Mouse (Mus musculus): ENCODE data around the gene Pigh. TPM values are rescaled to one million over a fixed set of nuclear protein-coding genes. Genes with fewer than 3 reads are reported as not detected.

Pigh gene
- polyA plus RNA-seq, 1 experiment from 2014 or later = 37.4 TPM

GRCm38 (mm10) chr12:79060134-79060533 lies 29.3 kb downstream of the Pigh start:
- H3K9ac ChIP-seq (replicated peaks; ENCODE audit: low read depth, low read length) = no peak overlapping the region
- ATAC-seq (ENCODE audit: insufficient number of reproducible peaks, insufficient read depth, low FRiP score, low read depth) = 0 out of 2 replicates have a peak, but pooled peaks have one; percentile 18

DNA sequence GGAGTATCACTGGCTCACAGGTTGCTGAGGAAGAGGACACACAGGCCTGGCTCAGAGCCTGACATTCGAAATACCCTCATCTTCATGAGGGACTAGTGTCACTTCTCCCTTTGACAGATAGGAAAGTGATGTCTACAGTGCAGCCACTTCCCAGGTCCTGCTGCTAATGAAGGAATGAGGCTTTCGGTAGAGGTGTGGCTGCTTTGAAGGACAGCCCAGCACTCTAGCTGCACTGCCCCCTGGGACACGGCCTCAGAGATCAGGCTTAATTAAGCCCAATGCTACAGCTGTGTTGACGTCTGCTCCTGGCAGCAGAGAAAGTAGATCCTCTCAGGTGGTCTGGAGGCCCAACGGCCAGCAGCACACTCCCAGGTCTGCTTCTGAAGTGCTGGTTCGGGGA lies 29.9 kb downstream of the Pigh start:
- Histone ChIP-seq H3K4me3 (ENCODE audit: low read depth, low read length) (no peak overlapping the region), H3K4me1 (ENCODE audit: control insufficient read depth, insufficient read depth, low read length) (0 out of 2 replicates have a peak, but pooled peaks cover 4% of the 10 kb centered on the region), H3K27ac (ENCODE audit: low read length) (no peak overlapping the region), H3K9ac (replicated peaks; ENCODE audit: low read depth, low read length) (no peak overlapping the region), H3K4me2 (replicated peaks; ENCODE audit: low read depth, low read length) (no peak overlapping the region), H3K9me3 (ENCODE audit: control insufficient read depth, low read depth, low read length) (no peaks in the 10 kb centered on the region), H3K27me3 (ENCODE audit: control insufficient read depth, insufficient read depth, low read length) (no peaks in the 10 kb centered on the region), H3K36me3 (ENCODE audit: control insufficient read depth, insufficient read depth, low read length) (peaks cover 6% of the 10 kb centered on the region)
- WGBS = 79% methylated on average over 6 of the region's 6 CpGs
- no peak for ATAC-seq (ENCODE audit: insufficient number of reproducible peaks, insufficient read depth, low FRiP score, low read depth)

More at GRCm38 (mm10) chr12:79060134-79060533, 29.3 kb downstream of the Pigh start:
- Histone ChIP-seq H3K9me3 (ENCODE audit: control insufficient read depth, low read depth, low read length) (no peaks in the 10 kb centered on the region), H3K4me3 (ENCODE audit: low read depth, low read length) (no peak overlapping the region), H3K27ac (ENCODE audit: low read length) (no peak overlapping the region), H3K27me3 (ENCODE audit: control insufficient read depth, insufficient read depth, low read length) (no peaks in the 10 kb centered on the region), H3K36me3 (ENCODE audit: control insufficient read depth, insufficient read depth, low read length) (no peaks in the 10 kb centered on the region; the same call in 1 of the 2 replicates), H3K4me2 (replicated peaks; ENCODE audit: low read depth, low read length) (no peak overlapping the region), H3K4me1 (ENCODE audit: control insufficient read depth, insufficient read depth, low read length) (0 out of 2 replicates have a peak, but pooled peaks cover 4% of the 10 kb centered on the region)
- 87% methylated on average over 9 of the region's 9 CpGs for WGBS

DNA sequence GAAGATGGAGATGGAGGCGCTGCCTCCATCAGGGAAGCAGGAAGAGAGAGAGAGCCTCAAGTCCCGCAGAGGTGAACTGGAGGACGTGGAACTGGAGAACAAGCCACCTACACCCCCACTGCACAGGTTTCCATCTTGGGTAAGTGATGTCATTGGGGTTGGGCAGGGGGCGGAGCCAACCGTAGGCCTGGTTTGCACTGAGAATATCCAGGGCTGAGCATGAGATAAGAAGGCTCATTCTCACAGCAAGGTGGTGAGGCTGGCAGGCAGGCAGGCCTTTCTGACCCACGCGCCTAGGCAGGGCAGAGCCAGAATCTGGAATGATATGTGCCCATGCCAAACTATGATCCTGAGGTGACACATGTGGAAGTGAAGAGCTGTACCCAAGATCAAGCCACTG lies 34.2 kb downstream of the Pigh start:
- Histone ChIP-seq H3K9ac (replicated peaks; ENCODE audit: low read depth, low read length) (no peak overlapping the region), H3K4me2 (replicated peaks; ENCODE audit: low read depth, low read length) (no peak overlapping the region), H3K27ac (ENCODE audit: low read length) (no peak overlapping the region), H3K27me3 (ENCODE audit: control insufficient read depth, insufficient read depth, low read length) (no peaks in the 10 kb centered on the region), H3K4me3 (ENCODE audit: low read depth, low read length) (no peak overlapping the region), H3K4me1 (ENCODE audit: control insufficient read depth, insufficient read depth, low read length) (no peaks in the 10 kb centered on the region), H3K9me3 (ENCODE audit: control insufficient read depth, low read depth, low read length) (no peaks in the 10 kb centered on the region), H3K36me3 (ENCODE audit: control insufficient read depth, insufficient read depth, low read length) (peaks cover 12% of the 10 kb centered on the region)
- 81% methylated on average over 7 of the region's 7 CpGs for WGBS
- ATAC-seq (ENCODE audit: insufficient number of reproducible peaks, insufficient read depth, low FRiP score, low read depth) = peak; percentile 65; the same call in 1 of the 2 replicates

DNA sequence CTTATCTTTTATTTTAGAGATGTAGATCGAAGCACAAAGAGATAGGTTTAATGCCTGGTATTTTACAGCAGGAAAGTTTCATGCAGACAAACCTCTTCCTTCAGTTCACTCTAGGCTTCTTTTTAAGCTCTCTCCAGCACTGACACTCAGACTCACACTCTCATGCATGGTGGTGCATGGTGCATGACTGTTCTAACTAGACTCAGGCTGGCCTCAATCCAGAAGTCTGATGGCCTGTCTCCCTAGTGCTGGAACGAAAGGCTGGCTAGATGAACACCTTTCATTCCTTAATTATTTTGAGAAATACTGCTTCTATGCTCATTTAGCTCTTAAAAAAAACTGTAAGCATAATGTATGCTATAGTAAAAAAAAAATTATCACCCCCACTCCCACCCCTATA lies 37.4 kb downstream of the Pigh start:
- no peak for ATAC-seq (ENCODE audit: insufficient number of reproducible peaks, insufficient read depth, low FRiP score, low read depth)

GRCm38 (mm10) chr12:79050545-79051212 lies 38.8 kb downstream of the Pigh start:
- 75% methylated on average over 3 of the region's 3 CpGs for WGBS
- H3K4me2 ChIP-seq (replicated peaks; ENCODE audit: low read depth, low read length) = no peak overlapping the region
- no peaks in the 10 kb centered on the region for H3K9me3 ChIP-seq (ENCODE audit: control insufficient read depth, low read depth, low read length)
- no peak overlapping the region for H3K9ac ChIP-seq (replicated peaks; ENCODE audit: low read depth, low read length)
- H3K4me1 ChIP-seq (ENCODE audit: control insufficient read depth, insufficient read depth, low read length) = no peaks in the 10 kb centered on the region
- no peak for ATAC-seq (ENCODE audit: insufficient number of reproducible peaks, insufficient read depth, low FRiP score, low read depth)
- peaks cover 12% of the 10 kb centered on the region for H3K36me3 ChIP-seq (ENCODE audit: control insufficient read depth, insufficient read depth, low read length)
- H3K27me3 ChIP-seq (ENCODE audit: control insufficient read depth, insufficient read depth, low read length) = no peaks in the 10 kb centered on the region
- H3K4me3 ChIP-seq (ENCODE audit: low read depth, low read length) = no peak overlapping the region
- no peak overlapping the region for H3K27ac ChIP-seq (ENCODE audit: low read length)

More for the DNA sequence above, 37.4 kb downstream of the Pigh start:
- H3K27me3 ChIP-seq (ENCODE audit: control insufficient read depth, insufficient read depth, low read length) = no peaks in the 10 kb centered on the region
- H3K27ac ChIP-seq (ENCODE audit: low read length) = no peak overlapping the region
- no peaks in the 10 kb centered on the region for H3K4me1 ChIP-seq (ENCODE audit: control insufficient read depth, insufficient read depth, low read length)
- no peak overlapping the region for H3K4me2 ChIP-seq (replicated peaks; ENCODE audit: low read depth, low read length)
- H3K9ac ChIP-seq (replicated peaks; ENCODE audit: low read depth, low read length) = no peak overlapping the region
- H3K9me3 ChIP-seq (ENCODE audit: control insufficient read depth, low read depth, low read length) = no peaks in the 10 kb centered on the region
- H3K4me3 ChIP-seq (ENCODE audit: low read depth, low read length) = no peak overlapping the region
- 82% methylated on average over 2 of the region's 2 CpGs for WGBS
- H3K36me3 ChIP-seq (ENCODE audit: control insufficient read depth, insufficient read depth, low read length) = peaks cover 12% of the 10 kb centered on the region

DNA sequence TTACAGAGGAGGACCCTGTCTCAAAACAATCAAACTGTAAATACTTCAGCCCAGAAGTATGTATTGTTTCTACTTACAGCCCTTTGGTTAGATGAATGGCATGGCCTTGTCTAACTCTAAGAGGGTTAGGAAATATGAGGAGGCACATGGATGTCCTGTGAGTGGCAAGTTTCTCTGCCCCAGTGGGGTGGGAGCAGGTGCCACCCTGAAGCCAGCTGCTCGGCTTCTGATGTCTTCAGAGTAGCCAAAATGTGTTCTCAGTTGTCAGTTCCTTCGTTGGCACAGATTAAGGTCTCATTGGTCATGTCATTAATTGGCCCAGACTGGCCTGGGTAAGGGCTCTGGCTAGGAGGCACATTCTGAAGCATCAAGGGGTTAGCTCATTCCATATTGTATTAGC lies 39.6 kb downstream of the Pigh start:
- no peak for ATAC-seq (ENCODE audit: insufficient number of reproducible peaks, insufficient read depth, low FRiP score, low read depth)
- Histone ChIP-seq H3K4me1 (ENCODE audit: control insufficient read depth, insufficient read depth, low read length) (no peaks in the 10 kb centered on the region), H3K4me3 (ENCODE audit: low read depth, low read length) (no peak overlapping the region), H3K27me3 (ENCODE audit: control insufficient read depth, insufficient read depth, low read length) (no peaks in the 10 kb centered on the region), H3K4me2 (replicated peaks; ENCODE audit: low read depth, low read length) (no peak overlapping the region), H3K9me3 (ENCODE audit: control insufficient read depth, low read depth, low read length) (no peaks in the 10 kb centered on the region), H3K27ac (ENCODE audit: low read length) (no peak overlapping the region), H3K9ac (replicated peaks; ENCODE audit: low read depth, low read length) (no peak overlapping the region), H3K36me3 (ENCODE audit: control insufficient read depth, insufficient read depth, low read length) (peaks cover 9% of the 10 kb centered on the region)
- 67% methylated on average over 2 of the region's 2 CpGs for WGBS

GRCm38 (mm10) chr12:79048898-79049297 lies 40.6 kb downstream of the Pigh start:
- Histone ChIP-seq H3K9me3 (ENCODE audit: control insufficient read depth, low read depth, low read length) (no peaks in the 10 kb centered on the region), H3K4me2 (replicated peaks; ENCODE audit: low read depth, low read length) (no peak overlapping the region), H3K4me1 (ENCODE audit: control insufficient read depth, insufficient read depth, low read length) (no peaks in the 10 kb centered on the region), H3K27me3 (ENCODE audit: control insufficient read depth, insufficient read depth, low read length) (no peaks in the 10 kb centered on the region), H3K27ac (ENCODE audit: low read length) (no peak overlapping the region), H3K9ac (replicated peaks; ENCODE audit: low read depth, low read length) (no peak overlapping the region), H3K4me3 (ENCODE audit: low read depth, low read length) (no peak overlapping the region), H3K36me3 (ENCODE audit: control insufficient read depth, insufficient read depth, low read length) (0 out of 2 replicates have a peak, but pooled peaks cover 3% of the 10 kb centered on the region)
- no peak for ATAC-seq (ENCODE audit: insufficient number of reproducible peaks, insufficient read depth, low FRiP score, low read depth)
- WGBS = 88% methylated on average over 1 of the region's 1 CpGs

DNA sequence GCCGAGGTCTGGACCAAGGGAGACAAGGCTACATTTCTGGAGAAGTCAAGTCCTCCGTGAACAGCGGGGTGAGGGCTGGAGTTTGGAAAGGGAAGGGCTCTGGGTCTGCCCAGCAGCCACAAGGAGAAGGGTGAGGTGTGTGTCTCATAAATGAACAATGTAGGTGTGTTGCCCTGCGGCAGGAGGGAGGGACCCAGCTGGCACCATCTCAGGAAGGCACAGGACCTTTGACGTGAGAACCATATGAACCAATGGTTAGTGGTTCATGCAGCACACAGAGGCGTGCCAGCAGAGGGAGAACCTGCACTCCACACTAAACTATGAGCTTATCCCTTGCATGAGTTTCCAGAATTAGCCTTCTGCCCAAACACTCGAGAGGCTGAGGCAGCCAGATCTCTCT lies 42.2 kb downstream of the Pigh start:
- Histone ChIP-seq H3K9ac (replicated peaks; ENCODE audit: low read depth, low read length) (no peak overlapping the region), H3K4me2 (replicated peaks; ENCODE audit: low read depth, low read length) (no peak overlapping the region), H3K27ac (ENCODE audit: low read length) (no peak overlapping the region), H3K27me3 (ENCODE audit: control insufficient read depth, insufficient read depth, low read length) (no peaks in the 10 kb centered on the region), H3K4me3 (ENCODE audit: low read depth, low read length) (no peak overlapping the region), H3K36me3 (ENCODE audit: control insufficient read depth, insufficient read depth, low read length) (no peaks in the 10 kb centered on the region), H3K9me3 (ENCODE audit: control insufficient read depth, low read depth, low read length) (no peaks in the 10 kb centered on the region), H3K4me1 (ENCODE audit: control insufficient read depth, insufficient read depth, low read length) (no peaks in the 10 kb centered on the region)
- WGBS = 89% methylated on average over 7 of the region's 7 CpGs
- no peak for ATAC-seq (ENCODE audit: insufficient number of reproducible peaks, insufficient read depth, low FRiP score, low read depth)

- Histone ChIP-seq H3K4me2 (replicated peaks; ENCODE audit: low read depth, low read length) (no peak overlapping the region), H3K27ac (ENCODE audit: low read length) (no peak overlapping the region), H3K27me3 (ENCODE audit: control insufficient read depth, insufficient read depth, low read length) (no peaks in the 10 kb centered on the region), H3K9ac (replicated peaks; ENCODE audit: low read depth, low read length) (no peak overlapping the region), H3K36me3 (ENCODE audit: control insufficient read depth, insufficient read depth, low read length) (no peaks in the 10 kb centered on the region), H3K4me1 (ENCODE audit: control insufficient read depth, insufficient read depth, low read length) (no peaks in the 10 kb centered on the region), H3K4me3 (ENCODE audit: low read depth, low read length) (no peak overlapping the region), H3K9me3 (ENCODE audit: control insufficient read depth, low read depth, low read length) (no peaks in the 10 kb centered on the region)
- ATAC-seq (ENCODE audit: insufficient number of reproducible peaks, insufficient read depth, low FRiP score, low read depth) = no peak
- 73% methylated on average over 6 of the region's 6 CpGs for WGBS
Measured at GRCm38 (mm10) chr12:79046171-79046570, 43.3 kb downstream of the Pigh start.
